Mouse (Mus musculus): ENCODE data around the gene Cpa4.

DNA sequence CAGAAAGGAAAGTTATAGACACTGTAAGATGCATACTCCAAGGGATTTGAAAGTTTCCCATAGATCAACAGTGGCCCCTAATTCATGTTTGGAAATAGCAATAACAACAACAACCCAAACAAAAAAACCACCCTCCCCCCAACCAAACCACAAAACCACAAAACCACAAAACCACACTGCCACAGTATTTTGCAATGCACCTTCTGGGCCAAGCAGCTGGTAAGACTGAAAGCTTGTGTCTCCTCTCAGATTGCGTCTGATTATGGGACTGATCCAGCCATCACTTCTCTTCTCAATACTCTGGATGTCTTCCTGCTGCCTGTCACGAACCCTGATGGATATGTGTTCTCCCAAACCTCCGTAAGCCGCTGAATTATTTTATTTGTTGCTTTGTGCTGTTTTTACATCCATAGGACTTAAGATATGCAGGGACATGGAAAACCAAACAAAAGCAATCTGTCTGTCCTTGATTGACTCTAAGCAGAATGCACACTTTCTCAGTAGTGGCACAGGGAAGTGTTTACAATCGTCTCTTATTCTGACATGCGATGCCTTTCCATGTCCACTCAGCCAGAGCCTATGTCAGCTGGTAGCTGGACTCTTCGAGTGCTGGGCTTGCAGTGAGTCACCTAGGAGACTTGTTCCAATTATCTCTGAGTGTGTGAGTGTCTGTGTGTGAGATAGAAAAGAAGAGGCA, 17.5 kb upstream of the Cpa4 start:
- TF ChIP-seq POLR2A (IDR thresholded peaks at IDR 0.05; ENCODE audit: control insufficient read depth, extremely low read depth, insufficient read depth, low read length, poor library complexity) (no peak), CTCF (IDR thresholded peaks at IDR 0.05; ENCODE audit: borderline replicate concordance, control insufficient read depth, extremely low read depth, insufficient read depth, low read length, poor library complexity) (no peak)

Measured in thymus, adult 2 months (tissue).